Mouse (Mus musculus) limb, embryonic 11.5 days (tissue): Measurements from ENCODE around the gene Lat. TPM values are rescaled to one million over a fixed set of nuclear protein-coding genes. Genes with fewer than 3 reads are reported as not detected.
"Not testable (repeated sequence)": the region's sequence is repeated elsewhere in the genome, so short reads cannot be mapped to it uniquely, and the experiment has no call there.

ENCODE experiments used
- ATAC-seq: fragments of 200-750 bp; cut with Nextera tagmentation; 2 replicates; pipeline ENCODE4 v1.8.0; 2017; ENCODE audit warnings: low read depth; ENCODE audit not compliant: insufficient number of reproducible peaks, low FRiP score, low TSS enrichment
- DNase-seq: peaks from one replicate; pipeline ENCODE4 v3.0.0-alpha.2; 2015; ENCODE audit warnings: low spot score
- H3K27ac ChIP-seq: fragments of 300-500 bp; sonication (generic); replicated peaks from 2 replicates; pipeline ENCODE4 v1.5.1; 2014; ENCODE audit warnings: low read depth, mild to moderate bottlenecking, low read length
- H3K27me3 ChIP-seq: fragments of 300-500 bp; sonication (generic); 2 replicates; pipeline ENCODE4 v1.6.1; 2014; ENCODE audit warnings: mild to moderate bottlenecking, low read length, mixed read lengths; ENCODE audit not compliant: control insufficient read depth, insufficient read depth
- H3K36me3 ChIP-seq: fragments of 300-500 bp; sonication (generic); 2 replicates; pipeline ENCODE4 v1.6.1; 2014; ENCODE audit warnings: mild to moderate bottlenecking, low read length, moderate library complexity, mixed read lengths; ENCODE audit not compliant: control insufficient read depth, insufficient read depth
- H3K4me1 ChIP-seq: fragments of 300-500 bp; sonication (generic); 2 replicates; pipeline ENCODE4 v1.6.1; 2014; ENCODE audit warnings: low read length, mixed read lengths; ENCODE audit not compliant: control insufficient read depth, insufficient read depth
- H3K4me2 ChIP-seq: fragments of 300-500 bp; sonication (generic); 2 replicates; pipeline ENCODE4 v1.6.1; 2014; ENCODE audit warnings: low read depth, mild to moderate bottlenecking, moderate library complexity; ENCODE audit not compliant: severe bottlenecking
- H3K4me3 ChIP-seq: fragments of 300-500 bp; sonication (generic); 2 replicates; pipeline ENCODE4 v1.5.1; 2014; ENCODE audit warnings: low read depth, low read length
- H3K9ac ChIP-seq: fragments of 300-500 bp; sonication (generic); 2 replicates; pipeline ENCODE4 v1.6.1; 2014; ENCODE audit warnings: mild to moderate bottlenecking, low read length
- H3K9me3 ChIP-seq: fragments of 300-500 bp; sonication (generic); 2 replicates; pipeline ENCODE4 v1.6.1; 2016; ENCODE audit warnings: low read length; ENCODE audit not compliant: control insufficient read depth
- WGBS: fragments of 180-500 bp; shearing (Covaris S2); extraction: QIAGEN DNeasy Blood & Tissue Kit; methylation state at CpG from one replicate; pipeline ENCODE4 v1.1.7; 2014; 5-methylcytosine and 5-hydroxymethylcytosine counted together
- polyA plus RNA-seq: library from polyadenylated mRNA; unstranded; fragments of >200 nt; fragmentation: Nextera tagmentation; extraction: Ambion mirVana; gene quantifications from 2 replicates; pipeline ENCODE4 v1.2.1, GENCODE M21; 2014

Lat gene
- polyA plus RNA-seq = 2.2 and 3.2 TPM in 2 replicates

DNA sequence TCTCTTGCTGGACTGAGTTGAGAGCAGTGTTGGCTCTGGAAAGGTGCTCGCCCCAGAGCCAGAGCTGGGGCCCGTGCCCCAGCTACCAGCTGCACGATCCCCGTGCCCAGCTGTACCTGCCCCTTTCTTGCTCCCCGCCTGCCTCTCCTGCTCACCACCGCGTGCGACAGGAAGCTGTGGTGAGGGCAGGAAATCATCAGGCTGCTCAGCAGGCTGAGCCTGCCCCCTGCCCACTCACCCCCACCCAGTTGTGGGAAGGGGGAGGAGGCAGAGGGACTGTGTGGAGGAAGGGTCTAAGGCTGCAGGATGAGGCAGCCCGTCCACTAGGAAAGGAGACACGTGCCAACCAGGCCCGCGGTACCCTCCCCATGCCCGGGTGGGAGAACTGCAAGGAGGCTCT, at the start of gene Lat:
Lat (minus strand) TSS at position 178 of the 400 bp plus-strand sequence.
- WGBS = 65% methylated on average over 13 of the region's 13 CpGs
- H3K9me3 ChIP-seq = no peaks in the 10 kb centered on the region
- peaks cover 15% of the 10 kb centered on the region; the same call in 1 of the 2 replicates for H3K36me3 ChIP-seq
- H3K4me1 ChIP-seq = no peaks in the 10 kb centered on the region
- ATAC-seq (no peak), DNase-seq (no peak)
- 0 out of 2 replicates have a peak within 1 kb of the TSS, but pooled peaks have one; percentile 22 for H3K9ac ChIP-seq
- no peak within 1 kb of the TSS for H3K4me2 ChIP-seq
- no peak within 1 kb of the TSS for H3K27ac ChIP-seq
- no peak within 1 kb of the TSS for H3K4me3 ChIP-seq
- no peaks in the 10 kb centered on the region for H3K27me3 ChIP-seq

GRCm38 (mm10) chr7:126418496-126418895, 49.1 kb upstream of the Lat start:
- Histone ChIP-seq H3K4me3 (no peak overlapping the region), H3K36me3 (no peaks in the 10 kb centered on the region), H3K4me2 (no peak overlapping the region), H3K27ac (no peak overlapping the region), H3K9me3 (no peaks in the 10 kb centered on the region), H3K4me1 (0 out of 2 replicates have a peak, but pooled peaks cover 3% of the 10 kb centered on the region), H3K27me3 (no peaks in the 10 kb centered on the region), H3K9ac (no peak overlapping the region)
- ATAC-seq (no peak), DNase-seq (no peak)
- WGBS = 83% methylated on average over 3 of the region's 3 CpGs

DNA sequence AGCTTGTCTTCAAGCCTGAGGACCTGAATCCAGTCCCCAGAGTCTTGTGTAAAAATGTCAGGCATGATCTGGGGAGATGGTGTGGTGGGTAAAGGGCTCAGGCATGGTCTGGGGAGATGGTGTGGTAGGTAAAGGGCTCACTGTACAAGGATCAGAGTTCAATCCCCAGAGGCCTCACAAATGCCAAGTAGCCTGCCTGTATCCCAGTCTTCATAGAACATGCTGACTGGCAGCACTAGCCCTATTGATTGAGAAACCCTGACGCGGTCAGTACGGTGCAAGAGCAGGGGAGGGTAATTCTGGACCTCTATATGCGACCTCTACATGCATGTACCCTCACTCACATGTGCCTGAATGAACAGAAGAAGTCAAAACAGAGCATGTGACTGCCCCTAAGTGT, 48.2 kb upstream of the Lat start:
- Histone ChIP-seq H3K36me3 (no peaks in the 10 kb centered on the region), H3K27ac (no peak overlapping the region), H3K4me3 (no peak overlapping the region), H3K27me3 (no peaks in the 10 kb centered on the region), H3K4me1 (0 out of 2 replicates have a peak, but pooled peaks cover 3% of the 10 kb centered on the region), H3K9ac (no peak overlapping the region), H3K4me2 (no peak overlapping the region), H3K9me3 (no peaks in the 10 kb centered on the region)
- 83% methylated on average over 4 of the region's 4 CpGs for WGBS
- no peak for DNase-seq
- no peak for ATAC-seq

GRCm38 (mm10) chr7:126417045-126417444, 47.7 kb upstream of the Lat start:
- 66% methylated on average over 8 of the region's 8 CpGs for WGBS
- DNase-seq = no peak
- 0 out of 2 replicates have a peak, but pooled peaks cover 3% of the 10 kb centered on the region for H3K4me1 ChIP-seq
- H3K4me2 ChIP-seq = no peak overlapping the region
- H3K9ac ChIP-seq = no peak overlapping the region
- no peaks in the 10 kb centered on the region for H3K27me3 ChIP-seq
- no peak overlapping the region for H3K4me3 ChIP-seq
- no peaks in the 10 kb centered on the region for H3K36me3 ChIP-seq
- H3K9me3 ChIP-seq = no peaks in the 10 kb centered on the region
- H3K27ac ChIP-seq = no peak overlapping the region
- no peak for ATAC-seq

DNA sequence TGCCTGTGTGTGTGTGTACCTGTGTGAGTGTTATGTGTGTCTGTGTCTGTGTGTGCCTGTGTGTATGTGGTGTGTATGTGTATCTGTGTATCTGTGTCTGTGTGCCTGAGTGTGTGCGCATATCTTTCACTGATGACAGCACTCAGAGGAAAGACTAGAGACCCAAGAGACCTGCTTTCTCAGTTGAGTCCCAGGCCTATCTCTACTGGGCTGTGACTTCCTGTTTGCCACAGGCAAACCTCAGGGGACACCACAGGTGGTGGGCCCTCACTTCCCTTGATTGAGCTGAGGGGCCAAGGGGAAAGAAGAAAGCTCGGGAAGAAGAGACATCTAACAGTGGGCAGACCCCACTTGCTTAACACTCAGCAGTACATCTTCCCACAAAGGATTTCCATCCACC, 47.2 kb upstream of the Lat start:
- WGBS = 57% methylated on average over 2 of the region's 2 CpGs
- H3K27ac ChIP-seq = no peak overlapping the region
- no peak; the same call in 1 of the 2 replicates for ATAC-seq

GRCm38 (mm10) chr7:126414725-126415124, 45.4 kb upstream of the Lat start, which contains the start of gene Cd19:
Gene Cd19 (minus strand): TSS chr7:126414889.
- 77% methylated on average over 6 of the region's 6 CpGs for WGBS
- H3K9me3 ChIP-seq = no peaks in the 10 kb centered on the region
- no peak within 1 kb of the TSS for H3K27ac ChIP-seq
- H3K9ac ChIP-seq = no peak within 1 kb of the TSS
- H3K4me3 ChIP-seq = no peak within 1 kb of the TSS
- 0 out of 2 replicates have a peak, but pooled peaks cover 3% of the 10 kb centered on the region for H3K4me1 ChIP-seq
- H3K27me3 ChIP-seq = no peaks in the 10 kb centered on the region
- no peaks in the 10 kb centered on the region for H3K36me3 ChIP-seq
- H3K4me2 ChIP-seq = no peak within 1 kb of the TSS
- no peak for ATAC-seq
- no peak for DNase-seq

More for the DNA sequence above, 47.2 kb upstream of the Lat start:
- Histone ChIP-seq H3K4me1 (0 out of 2 replicates have a peak, but pooled peaks cover 3% of the 10 kb centered on the region), H3K9ac (no peak overlapping the region), H3K27me3 (no peaks in the 10 kb centered on the region), H3K4me2 (no peak overlapping the region), H3K9me3 (no peaks in the 10 kb centered on the region), H3K4me3 (no peak overlapping the region), H3K36me3 (no peaks in the 10 kb centered on the region)
- DNase-seq = no peak

DNA sequence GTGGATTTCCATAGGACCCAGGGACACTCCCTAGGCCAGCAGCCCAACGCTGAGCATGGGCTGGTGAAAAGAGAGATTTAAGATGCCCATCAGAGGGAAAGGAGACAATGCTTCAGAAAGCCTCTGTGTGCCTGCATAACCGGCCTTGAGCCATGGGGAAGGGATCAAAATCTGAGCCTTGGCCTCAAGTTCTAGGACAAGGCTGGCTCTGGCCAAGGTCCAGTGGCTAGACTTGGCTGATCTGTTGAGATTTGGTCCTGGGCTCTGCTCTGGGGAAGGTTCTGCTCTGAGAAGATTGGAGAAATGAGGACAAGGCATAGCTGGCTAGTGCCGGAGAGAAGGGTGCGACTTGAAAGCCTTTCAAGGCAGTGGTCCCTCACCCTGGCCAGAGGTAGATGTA, 41.7 kb upstream of the Lat start:
- Histone ChIP-seq H3K4me3 (no peak overlapping the region), H3K27me3 (no peaks in the 10 kb centered on the region), H3K27ac (no peak overlapping the region), H3K4me1 (no peaks in the 10 kb centered on the region), H3K4me2 (no peak overlapping the region), H3K9ac (no peak overlapping the region), H3K9me3 (no peaks in the 10 kb centered on the region), H3K36me3 (no peaks in the 10 kb centered on the region)
- WGBS = 91% methylated on average over 4 of the region's 4 CpGs
- ATAC-seq (no peak), DNase-seq (no peak)

GRCm38 (mm10) chr7:126408686-126409085, 39.3 kb upstream of the Lat start:
- Histone ChIP-seq H3K4me1 (no peaks in the 10 kb centered on the region), H3K4me2 (no peak overlapping the region), H3K36me3 (no peaks in the 10 kb centered on the region), H3K9ac (no peak overlapping the region), H3K27me3 (no peaks in the 10 kb centered on the region), H3K27ac (no peak overlapping the region), H3K9me3 (no peaks in the 10 kb centered on the region), H3K4me3 (no peak overlapping the region)
- WGBS = 95% methylated on average over 2 of the region's 2 CpGs
- ATAC-seq (no peak), DNase-seq (no peak)

DNA sequence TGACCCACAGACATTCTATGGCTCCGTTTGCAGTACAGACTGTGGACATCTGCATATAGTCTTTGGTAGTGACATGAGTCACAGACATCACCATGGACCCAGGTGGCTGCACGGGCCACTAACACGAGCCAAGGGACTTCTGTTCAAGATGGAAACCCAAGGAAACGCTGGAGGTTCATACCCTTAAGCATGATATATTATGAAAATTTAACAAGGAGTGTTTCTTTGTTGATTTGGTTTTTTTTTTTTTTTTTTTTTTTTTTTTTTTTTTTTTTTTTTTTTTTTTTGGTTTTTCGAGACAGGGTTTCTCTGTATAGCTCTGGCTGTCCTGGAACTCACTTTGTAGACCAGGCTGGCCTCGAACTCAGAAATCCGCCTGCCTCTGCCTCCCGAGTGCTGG, 33.1 kb upstream of the Lat start:
- not testable (repeated sequence) for DNase-seq, H3K27ac ChIP-seq, H3K4me1 ChIP-seq, H3K36me3 ChIP-seq, ATAC-seq, H3K9me3 ChIP-seq, H3K4me3 ChIP-seq, H3K4me2 ChIP-seq, H3K27me3 ChIP-seq, H3K9ac ChIP-seq
- WGBS = 86% methylated on average over 7 of the region's 8 CpGs
